Mouse (Mus musculus): ENCODE measurements around the gene Sbno2.

DNA sequence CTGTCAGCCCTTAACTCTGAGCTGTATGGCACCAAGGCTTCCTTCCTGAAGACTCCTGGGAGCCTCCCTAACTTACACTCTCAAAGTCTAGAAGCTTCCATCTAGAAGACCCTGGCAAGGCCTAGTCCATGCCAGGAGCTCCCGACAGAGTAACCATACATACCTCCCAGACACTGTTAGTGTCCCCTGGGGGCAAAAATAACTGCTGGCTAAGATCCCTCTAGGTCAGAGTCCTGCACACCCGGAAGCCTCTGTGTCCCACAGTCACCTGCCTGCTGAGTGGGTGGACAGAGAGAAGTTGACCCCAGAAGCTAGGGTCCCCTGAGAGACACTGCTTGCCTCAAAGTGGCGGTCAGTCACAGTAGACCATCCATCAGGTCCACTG lies 33.9 kb downstream of the Sbno2 start:
- no peak for TF ChIP-seq CTCF (IDR thresholded peaks at IDR 0.05; ENCODE audit: borderline replicate concordance, insufficient read depth, low read depth, low read length)
- TF ChIP-seq POLR2A (IDR thresholded peaks at IDR 0.05; ENCODE audit: borderline replicate concordance, insufficient read depth, low read length), result no peak
